Mouse (Mus musculus) embryonic fibroblast, embryonic 13.5 days (primary cell): ENCODE measurements around the gene Rhbg.

Experiments used
- CTCF ChIP-seq: IDR thresholded peaks from 2 replicates; pipeline ENCODE4 v1.5.1; 2011; ENCODE audit warnings: mild to moderate bottlenecking, control low read depth, low read length, moderate library complexity, borderline replicate concordance; ENCODE audit not compliant: insufficient read depth
- POLR2A ChIP-seq: IDR thresholded peaks from 2 replicates; pipeline ENCODE4 v1.6.1; 2011; ENCODE audit warnings: low read depth, mild to moderate bottlenecking, control low read depth, low read length, moderate library complexity

GRCm38 (mm10) chr3:88216116-88216515 lies 38.4 kb downstream of the Rhbg start:
- no peak for TF ChIP-seq POLR2A
- TF ChIP-seq CTCF, result no peak
